In genomic region chrX:151054489-151054888, GRCm38 (mm10) we compare ENCODE assay signal across 12 mouse cellular contexts. TPM values are rescaled to one million over a fixed set of nuclear protein-coding genes. Genes with fewer than 3 reads are reported as not detected.
DNase-seq lines count a peak whose midpoint lies in the region; ATAC-seq and TF ChIP-seq lines count a peak whose summit lies in the region.
"Had no signal": no experiment of that assay in that cellular context is flagged by ENCODE, and none has a peak within 500 bp of the region (broad histone marks: within the 10 kb centered on the region; RNA-seq: fewer than 3 reads in every experiment).

No protein-coding gene starts in this region.

- H3K4me2 ChIP-seq in hindbrain, embryonic 15.5 days: peak overlapping the region; percentile 13; the same call in 1 of the 2 replicates
- no peak overlapping the region for H3K4me2 ChIP-seq in hindbrain, embryonic 12.5 days (replicated peaks)
- H3K4me2 ChIP-seq in liver, embryonic 12.5 days: no peak overlapping the region
- H3K4me2 ChIP-seq: forebrain, embryonic 13.5 days; liver, embryonic 15.5 days had no signal

- H3K27me3 ChIP-seq in hindbrain, embryonic 15.5 days: no peaks in the 10 kb centered on the region
- H3K27me3 ChIP-seq in hindbrain, embryonic 12.5 days: 0 out of 2 replicates have a peak, but pooled peaks cover 2% of the 10 kb centered on the region
- H3K27me3 ChIP-seq in ES-Bruce4 (ENCODE audit: control insufficient read depth, insufficient read depth, low read length, poor library complexity, severe bottlenecking): no peaks in the 10 kb centered on the region
- peaks cover under 1% of the 10 kb centered on the region for H3K27me3 ChIP-seq in liver, embryonic 12.5 days (replicated peaks)
- H3K27me3 ChIP-seq: forebrain, embryonic 13.5 days; liver, embryonic 15.5 days had no signal

- TF ChIP-seq CTCF in ES-Bruce4 (IDR thresholded peaks at IDR 0.05; ENCODE audit: low read depth, low read length): no peak

- peak; percentile 29 for DNase-seq in adrenal gland, postnatal 10 days
- no peak for DNase-seq in adrenal gland, adult 2 months
- DNase-seq in forelimb bud, embryonic 11.5 days (ENCODE audit: low read depth, low spot score): peak; percentile 30
- DNase-seq in left cerebral cortex, adult 18-20 months (ENCODE audit: low spot score in 2 of 2): no peak

- H3K9me3 ChIP-seq in hindbrain, embryonic 15.5 days: no peaks in the 10 kb centered on the region
- H3K9me3 ChIP-seq in hindbrain, embryonic 12.5 days (replicated peaks): no peaks in the 10 kb centered on the region
- H3K9me3 ChIP-seq in ES-Bruce4 (replicated peaks; ENCODE audit: control insufficient read depth, insufficient read depth, low read length, poor library complexity, severe bottlenecking): no peaks in the 10 kb centered on the region
- no peaks in the 10 kb centered on the region for H3K9me3 ChIP-seq in liver, embryonic 12.5 days (replicated peaks)
- H3K9me3 ChIP-seq: forebrain, embryonic 13.5 days; liver, embryonic 15.5 days had no signal

- H3K9ac ChIP-seq in hindbrain, embryonic 15.5 days: no peak overlapping the region
- H3K9ac ChIP-seq in hindbrain, embryonic 12.5 days: no peak overlapping the region
- H3K9ac ChIP-seq in ES-Bruce4 (ENCODE audit: low read depth, poor library complexity, severe bottlenecking): peak overlapping the region; percentile 51
- no peak overlapping the region for H3K9ac ChIP-seq in liver, embryonic 12.5 days
- H3K9ac ChIP-seq: forebrain, embryonic 13.5 days; liver, embryonic 15.5 days had no signal

- no peak for TF ChIP-seq EP300 in ES-Bruce4 (IDR thresholded peaks at IDR 0.05; ENCODE audit: insufficient read depth, low read depth, low read length)

- 60% methylated on average over 2 of the region's 6 CpGs for WGBS in hindbrain, embryonic 15.5 days
- WGBS in hindbrain, embryonic 12.5 days: 89% methylated on average over 5 of the region's 6 CpGs
- WGBS in liver, embryonic 12.5 days (ENCODE audit: insufficient replicate concordance): 86% methylated on average over 4 of the region's 6 CpGs

- no peak overlapping the region for H3K4me3 ChIP-seq in hindbrain, embryonic 15.5 days
- no peak overlapping the region for H3K4me3 ChIP-seq in hindbrain, embryonic 12.5 days
- peak overlapping the region; percentile 3 for H3K4me3 ChIP-seq in ES-Bruce4 (ENCODE audit: low read depth, low read length)
- H3K4me3 ChIP-seq in liver, embryonic 12.5 days: no peak overlapping the region
- H3K4me3 ChIP-seq: forebrain, embryonic 13.5 days; liver, embryonic 15.5 days had no signal

- H3K36me3 ChIP-seq in hindbrain, embryonic 15.5 days: no peaks in the 10 kb centered on the region
- no peaks in the 10 kb centered on the region for H3K36me3 ChIP-seq in hindbrain, embryonic 12.5 days
- peaks cover 38% of the 10 kb centered on the region for H3K36me3 ChIP-seq in ES-Bruce4 (ENCODE audit: control insufficient read depth, insufficient read depth, low read length, poor library complexity, severe bottlenecking)
- no peaks in the 10 kb centered on the region for H3K36me3 ChIP-seq in liver, embryonic 12.5 days
- H3K36me3 ChIP-seq: liver, embryonic 15.5 days had no signal

- TF ChIP-seq POLR2A in ES-Bruce4 (IDR thresholded peaks at IDR 0.05; ENCODE audit: insufficient read depth, low read length): no peak

- no peak for ATAC-seq in hindbrain, embryonic 15.5 days (ENCODE audit: low FRiP score, low read depth)
- no peak for ATAC-seq in hindbrain, embryonic 12.5 days (ENCODE audit: low FRiP score)
- ATAC-seq in liver, embryonic 12.5 days: no peak
- ATAC-seq: forebrain, embryonic 13.5 days; Patski had no signal

- H3K4me1 ChIP-seq in hindbrain, embryonic 15.5 days (replicated peaks): peaks cover 24% of the 10 kb centered on the region
- H3K4me1 ChIP-seq in hindbrain, embryonic 12.5 days: peaks cover 9% of the 10 kb centered on the region
- peaks cover 5% of the 10 kb centered on the region for H3K4me1 ChIP-seq in ES-Bruce4 (ENCODE audit: control insufficient read depth, insufficient read depth, low read length)
- no peaks in the 10 kb centered on the region for H3K4me1 ChIP-seq in liver, embryonic 12.5 days
- H3K4me1 ChIP-seq: liver, embryonic 15.5 days had no signal

- no peak overlapping the region for H3K27ac ChIP-seq in hindbrain, embryonic 15.5 days (replicated peaks)
- H3K27ac ChIP-seq in hindbrain, embryonic 12.5 days: no peak overlapping the region
- peak overlapping the region; percentile 40 for H3K27ac ChIP-seq in ES-Bruce4 (ENCODE audit: insufficient read depth, low read length)
- no peak overlapping the region for H3K27ac ChIP-seq in liver, embryonic 12.5 days
- H3K27ac ChIP-seq: forebrain, embryonic 13.5 days; liver, embryonic 15.5 days had no signal

RNA-seq across cellular contexts. Expression of gene Fgd1, which starts 8.5 kb away (rescaled TPM):
- 10 to 100 TPM; 17.4 to 19.7 TPM for total RNA-seq in adrenal gland, postnatal 10 days (2021)
- total RNA-seq in adrenal gland, adult 2 months (2021): 10 to 100 TPM; 11.8 to 24.2 TPM
- 19.6 and 22.2 TPM in 2 replicates for polyA plus RNA-seq in adrenal gland, adult 2 months (2012; rRNA removed)
- 15.0 and 16.3 TPM in 2 replicates for polyA plus RNA-seq in hindbrain, embryonic 15.5 days (2015; fragmentation: Nextera tagmentation; extraction: Ambion mirVana)
- polyA plus RNA-seq in hindbrain, embryonic 12.5 days (2016; fragmentation: Nextera tagmentation; extraction: Ambion mirVana): 14.5 and 16.0 TPM in 2 replicates
- polyA plus RNA-seq in ES-Bruce4 (2011; ENCODE audit: insufficient read depth, insufficient read length, low read depth, missing spikeins): 89.9 and 92.5 TPM in 2 replicates
- 3.4 and 3.9 TPM in 2 replicates for polyA plus RNA-seq in liver, embryonic 12.5 days (2016; fragmentation: Nextera tagmentation; extraction: Ambion mirVana)
- total RNA-seq in left cerebral cortex, adult 18-20 months (2021): 10 to 100 TPM; 19.5 to 20.4 TPM
- total RNA-seq: monocyte, adult 5-6 weeks had no signal

RNA-seq across cellular contexts. Expression of gene Gnl3l, which starts 37.4 kb away (rescaled TPM):
- 10 to 100 TPM; 48.5 to 49.2 TPM for total RNA-seq in adrenal gland, postnatal 10 days (2021)
- total RNA-seq in adrenal gland, adult 2 months (2021): 10 to 100 TPM; 67.7 to 84.4 TPM
- 6.3 and 7.7 TPM in 2 replicates for polyA plus RNA-seq in adrenal gland, adult 2 months (2012; rRNA removed)
- polyA plus RNA-seq in hindbrain, embryonic 15.5 days (2015; fragmentation: Nextera tagmentation; extraction: Ambion mirVana): 83.2 and 85.0 TPM in 2 replicates
- 56.7 and 62.5 TPM in 2 replicates for polyA plus RNA-seq in hindbrain, embryonic 12.5 days (2016; fragmentation: Nextera tagmentation; extraction: Ambion mirVana)
- 146 and 153 TPM in 2 replicates for polyA plus RNA-seq in ES-Bruce4 (2011; ENCODE audit: insufficient read depth, insufficient read length, low read depth, missing spikeins)
- polyA plus RNA-seq in liver, embryonic 12.5 days (2016; fragmentation: Nextera tagmentation; extraction: Ambion mirVana): 21.2 and 21.3 TPM in 2 replicates
- 100 to 1,000 TPM; 210 to 212 TPM for total RNA-seq in left cerebral cortex, adult 18-20 months (2021)

RNA-seq across cellular contexts. Expression of gene Tsr2, which starts 41.9 kb away (rescaled TPM):
- 10 to 100 TPM; 26.0 to 32.0 TPM for total RNA-seq in adrenal gland, postnatal 10 days (2021)
- total RNA-seq in adrenal gland, adult 2 months (2021): 10 to 100 TPM; 37.6 to 46.7 TPM
- polyA plus RNA-seq in adrenal gland, adult 2 months (2012; rRNA removed): 2.9 and 3.3 TPM in 2 replicates
- 37.6 and 38.5 TPM in 2 replicates for polyA plus RNA-seq in hindbrain, embryonic 15.5 days (2015; fragmentation: Nextera tagmentation; extraction: Ambion mirVana)
- polyA plus RNA-seq in hindbrain, embryonic 12.5 days (2016; fragmentation: Nextera tagmentation; extraction: Ambion mirVana): 35.2 and 41.0 TPM in 2 replicates
- polyA plus RNA-seq in ES-Bruce4 (2011; ENCODE audit: insufficient read depth, insufficient read length, low read depth, missing spikeins): 29.3 and 33.5 TPM in 2 replicates
- 22.0 and 22.6 TPM in 2 replicates for polyA plus RNA-seq in liver, embryonic 12.5 days (2016; fragmentation: Nextera tagmentation; extraction: Ambion mirVana)
- total RNA-seq in left cerebral cortex, adult 18-20 months (2021): 10 to 100 TPM; 91.1 to 91.7 TPM

Comparison
In these comparisons a context has a peak if more than half of its experiments do, and no peak if none do; other contexts are left out.
1. DNase-seq: peak in adrenal gland, postnatal 10 days (single experiment) and forelimb bud, embryonic 11.5 days (single experiment); none in adrenal gland, adult 2 months (single experiment) and left cerebral cortex, adult 18-20 months (0 of 2).